Mouse (Mus musculus): ENCODE results near the gene Banf1. TPM values are rescaled to one million over a fixed set of nuclear protein-coding genes. Genes with fewer than 3 reads are reported as not detected.

Gene Banf1
- polyA plus RNA-seq, 1 experiment from 2014 or later, result 440 TPM

DNA sequence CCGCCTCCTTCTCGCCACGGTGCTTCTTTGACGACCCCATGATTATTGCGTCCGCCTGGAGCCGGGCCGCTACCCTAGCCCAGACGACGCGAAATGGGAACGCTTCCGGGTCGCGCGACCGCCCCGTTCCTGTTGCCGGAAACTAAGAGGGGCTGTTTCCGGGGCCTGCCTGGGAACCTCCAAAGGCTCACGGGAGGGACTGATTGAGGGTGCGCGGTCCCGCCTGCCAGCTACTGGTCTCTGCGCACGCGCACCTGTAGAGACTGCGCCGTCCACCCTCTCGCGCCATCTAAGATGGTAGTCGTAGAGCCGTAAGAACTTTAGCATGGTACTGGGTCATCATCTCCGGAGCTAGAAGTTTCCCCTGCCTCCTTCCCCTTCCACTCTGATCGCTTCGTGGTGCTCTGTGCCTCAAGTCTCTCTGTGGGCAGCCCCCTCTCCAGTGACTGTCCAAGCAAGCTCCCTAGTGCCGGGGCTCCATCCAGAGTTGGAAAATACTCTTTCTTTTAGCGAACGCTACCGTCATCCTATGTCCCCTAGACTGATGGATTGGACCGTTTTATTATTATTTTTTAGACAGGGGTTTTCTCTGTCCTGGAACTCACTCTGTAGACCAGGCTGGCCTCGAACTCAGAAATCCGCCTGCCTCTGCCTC lies 21.7 kb upstream of the Banf1 start, which contains the start of gene Sart1:
Gene Sart1 (minus strand): TSS at position 116 of the 655 bp plus-strand sequence.
- peaks cover 24% of the 10 kb centered on the region for H3K4me1 ChIP-seq (ENCODE audit: control insufficient read depth, insufficient read depth, low read length)
- WGBS, result 2% methylated on average over 43 of the region's 43 CpGs
- H3K27me3 ChIP-seq (ENCODE audit: control insufficient read depth, insufficient read depth, low read length), result no peaks in the 10 kb centered on the region
- peak within 1 kb of the TSS; percentile 60; the same call in 1 of the 2 replicates for H3K27ac ChIP-seq (ENCODE audit: low read depth, low read length)
- H3K9ac ChIP-seq (ENCODE audit: low read length), result peak within 1 kb of the TSS; percentile 91
- peak within 1 kb of the TSS; percentile 94 for H3K4me3 ChIP-seq (ENCODE audit: low read depth, low read length)
- peak within 1 kb of the TSS; percentile 92 for H3K4me2 ChIP-seq (ENCODE audit: low read depth)
- peak; percentile 90 for ATAC-seq (ENCODE audit: insufficient read depth, low FRiP score, low TSS enrichment)
- H3K36me3 ChIP-seq (ENCODE audit: control insufficient read depth, insufficient read depth, low read length), result peaks cover 9% of the 10 kb centered on the region
- peak; percentile 95 for DNase-seq (ENCODE audit: low spot score)
- no peaks in the 10 kb centered on the region for H3K9me3 ChIP-seq (ENCODE audit: control insufficient read depth, low read length)

DNA sequence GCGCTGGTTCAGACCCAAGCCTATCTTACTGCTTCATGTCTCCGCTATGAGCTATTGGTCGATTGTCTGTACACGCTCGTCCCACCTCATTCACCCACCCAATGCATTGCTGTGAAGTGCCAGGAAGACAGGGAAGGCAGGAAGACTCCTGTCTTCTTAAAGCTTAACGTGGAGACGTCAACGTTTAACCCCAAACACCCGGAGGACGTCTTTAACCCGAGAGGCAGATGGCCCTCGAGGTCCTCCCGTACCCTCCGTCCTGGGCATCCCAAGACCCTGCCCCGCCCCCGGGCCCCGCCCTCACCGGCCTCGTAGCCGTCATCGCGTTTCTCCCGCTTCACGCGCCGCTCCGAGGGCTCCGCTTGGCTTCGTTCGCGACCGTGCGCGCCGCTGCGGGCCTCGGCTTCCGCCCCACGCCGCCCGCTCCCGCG lies 21.1 kb upstream of the Banf1 start:
- Histone ChIP-seq H3K9ac (ENCODE audit: low read length) (peak overlapping the region; percentile 91), H3K36me3 (ENCODE audit: control insufficient read depth, insufficient read depth, low read length) (peaks cover 13% of the 10 kb centered on the region), H3K4me3 (ENCODE audit: low read depth, low read length) (peak overlapping the region; percentile 94), H3K4me2 (ENCODE audit: low read depth) (peak overlapping the region; percentile 92), H3K27me3 (ENCODE audit: control insufficient read depth, insufficient read depth, low read length) (no peaks in the 10 kb centered on the region), H3K4me1 (ENCODE audit: control insufficient read depth, insufficient read depth, low read length) (peaks cover 24% of the 10 kb centered on the region), H3K27ac (ENCODE audit: low read depth, low read length) (peak overlapping the region; percentile 60; the same call in 1 of the 2 replicates), H3K9me3 (ENCODE audit: control insufficient read depth, low read length) (no peaks in the 10 kb centered on the region)
- under 1% methylated on average over 43 of the region's 43 CpGs for whole genome bisulfite sequencing
- DNase-seq (ENCODE audit: low spot score) (no peak), ATAC-seq (ENCODE audit: insufficient read depth, low FRiP score, low TSS enrichment) (peak; percentile 63; the same call in 1 of the 2 replicates)

DNA sequence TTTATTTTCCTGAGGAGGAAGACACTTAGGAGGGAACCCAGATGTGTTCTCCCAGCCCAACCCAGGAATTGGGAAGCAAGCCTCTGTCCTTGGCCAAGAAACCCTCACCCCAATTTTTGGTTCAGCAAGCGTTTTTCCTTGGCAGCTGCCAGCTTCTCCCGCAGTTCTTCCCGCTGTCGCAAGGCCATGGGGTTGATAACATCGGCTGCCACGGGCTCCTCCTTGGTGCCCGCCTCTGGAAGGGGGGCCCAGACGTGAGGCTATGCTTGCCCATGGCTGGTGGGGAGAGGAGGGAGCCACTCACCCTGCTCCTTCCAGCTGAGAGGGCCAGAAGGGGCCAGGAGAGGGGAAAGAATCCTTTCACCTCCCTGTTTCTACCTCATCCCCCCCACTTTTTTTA lies 17.7 kb upstream of the Banf1 start:
- DNase-seq (ENCODE audit: low spot score) (no peak), ATAC-seq (ENCODE audit: insufficient read depth, low FRiP score, low TSS enrichment) (no peak)
- H3K27ac ChIP-seq (ENCODE audit: low read depth, low read length), result no peak overlapping the region
- no peaks in the 10 kb centered on the region for H3K9me3 ChIP-seq (ENCODE audit: control insufficient read depth, low read length)
- no peak overlapping the region for H3K4me2 ChIP-seq (ENCODE audit: low read depth)
- no peak overlapping the region for H3K9ac ChIP-seq (ENCODE audit: low read length)
- no peak overlapping the region for H3K4me3 ChIP-seq (ENCODE audit: low read depth, low read length)
- WGBS, result 95% methylated on average over 8 of the region's 8 CpGs
- no peaks in the 10 kb centered on the region for H3K27me3 ChIP-seq (ENCODE audit: control insufficient read depth, insufficient read depth, low read length)
- peaks cover 43% of the 10 kb centered on the region for H3K36me3 ChIP-seq (ENCODE audit: control insufficient read depth, insufficient read depth, low read length)
- H3K4me1 ChIP-seq (ENCODE audit: control insufficient read depth, insufficient read depth, low read length), result peaks cover 16% of the 10 kb centered on the region

DNA sequence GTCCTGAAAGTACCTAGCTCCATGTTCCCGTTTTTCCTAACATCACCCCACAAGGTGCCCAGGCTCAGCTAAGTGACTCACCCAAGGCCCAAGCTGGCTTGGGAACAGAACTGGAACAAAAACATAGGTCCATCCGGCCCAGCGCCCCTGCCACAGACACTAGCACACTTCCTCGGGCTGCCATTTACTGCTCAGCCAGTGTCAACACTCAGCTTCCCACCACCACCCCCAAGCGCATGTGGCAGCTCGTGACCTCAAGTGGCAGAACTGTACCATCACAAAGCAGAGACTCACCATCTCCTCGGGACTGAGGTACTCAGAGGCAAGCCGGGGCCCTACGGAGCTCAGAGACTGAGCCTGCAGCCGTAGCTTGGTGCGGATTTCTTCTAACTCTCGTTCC lies 16.4 kb upstream of the Banf1 start:
- no peaks in the 10 kb centered on the region for H3K9me3 ChIP-seq (ENCODE audit: control insufficient read depth, low read length)
- no peak overlapping the region for H3K4me2 ChIP-seq (ENCODE audit: low read depth)
- DNase-seq (ENCODE audit: low spot score) (no peak), ATAC-seq (ENCODE audit: insufficient read depth, low FRiP score, low TSS enrichment) (no peak)
- WGBS, result 95% methylated on average over 12 of the region's 12 CpGs
- H3K9ac ChIP-seq (ENCODE audit: low read length), result no peak overlapping the region
- no peak overlapping the region for H3K4me3 ChIP-seq (ENCODE audit: low read depth, low read length)
- H3K36me3 ChIP-seq (ENCODE audit: control insufficient read depth, insufficient read depth, low read length), result peaks cover 53% of the 10 kb centered on the region
- no peaks in the 10 kb centered on the region for H3K27me3 ChIP-seq (ENCODE audit: control insufficient read depth, insufficient read depth, low read length)
- peaks cover 9% of the 10 kb centered on the region for H3K4me1 ChIP-seq (ENCODE audit: control insufficient read depth, insufficient read depth, low read length)
- no peak overlapping the region for H3K27ac ChIP-seq (ENCODE audit: low read depth, low read length)

DNA sequence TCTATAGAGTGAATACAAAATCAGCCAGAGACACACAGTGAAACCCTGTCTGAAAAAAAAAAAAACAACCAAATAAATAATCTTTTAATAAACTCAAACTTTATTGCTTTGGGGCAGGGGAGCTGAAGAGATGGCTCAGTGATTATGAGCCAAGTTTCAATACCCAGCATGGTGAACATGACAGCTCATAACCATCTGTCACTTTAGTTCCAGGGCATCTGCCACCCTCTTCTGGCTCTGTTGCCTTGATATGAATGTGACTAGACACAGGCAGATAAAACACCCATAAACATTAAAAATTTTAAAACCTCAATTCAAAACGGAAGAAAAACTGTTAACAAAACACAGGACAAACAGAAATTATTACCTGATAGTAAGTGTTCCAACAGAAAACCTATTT lies 10.5 kb upstream of the Banf1 start:
- no peak overlapping the region for H3K27ac ChIP-seq (ENCODE audit: low read depth, low read length)
- H3K9me3 ChIP-seq (ENCODE audit: control insufficient read depth, low read length), result no peaks in the 10 kb centered on the region
- DNase-seq (ENCODE audit: low spot score) (no peak), ATAC-seq (ENCODE audit: insufficient read depth, low FRiP score, low TSS enrichment) (no peak)
- no peak overlapping the region for H3K4me2 ChIP-seq (ENCODE audit: low read depth)
- no peak overlapping the region for H3K9ac ChIP-seq (ENCODE audit: low read length)
- H3K4me1 ChIP-seq (ENCODE audit: control insufficient read depth, insufficient read depth, low read length), result no peaks in the 10 kb centered on the region
- H3K36me3 ChIP-seq (ENCODE audit: control insufficient read depth, insufficient read depth, low read length), result peaks cover 40% of the 10 kb centered on the region
- H3K27me3 ChIP-seq (ENCODE audit: control insufficient read depth, insufficient read depth, low read length), result no peaks in the 10 kb centered on the region
- no peak overlapping the region for H3K4me3 ChIP-seq (ENCODE audit: low read depth, low read length)
- WGBS, result 88% methylated on average over 1 of the region's 1 CpGs

DNA sequence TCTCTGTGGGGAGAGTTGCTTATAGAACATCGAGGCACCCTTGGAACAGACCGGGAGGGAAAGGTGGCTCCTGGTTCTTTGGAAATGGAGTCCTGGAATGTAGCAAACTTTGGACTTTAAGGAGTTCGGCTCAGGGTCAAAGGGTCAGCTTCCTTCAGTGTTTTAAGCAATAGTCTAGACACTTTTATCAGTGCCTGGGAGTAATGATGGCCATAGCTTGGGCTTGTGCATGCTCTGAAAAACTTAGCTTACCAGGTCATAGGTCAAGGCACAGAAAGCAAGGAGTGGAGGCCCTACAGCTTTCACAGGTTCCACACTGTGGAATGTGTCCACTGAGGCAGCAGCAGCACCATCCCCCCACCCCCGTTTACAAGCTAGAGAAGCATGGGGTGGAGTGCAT lies 7.8 kb upstream of the Banf1 start:
- Histone ChIP-seq H3K27me3 (ENCODE audit: control insufficient read depth, insufficient read depth, low read length) (no peaks in the 10 kb centered on the region), H3K27ac (ENCODE audit: low read depth, low read length) (no peak overlapping the region), H3K36me3 (ENCODE audit: control insufficient read depth, insufficient read depth, low read length) (peaks cover 26% of the 10 kb centered on the region), H3K4me2 (ENCODE audit: low read depth) (no peak overlapping the region), H3K4me3 (ENCODE audit: low read depth, low read length) (no peak overlapping the region), H3K4me1 (ENCODE audit: control insufficient read depth, insufficient read depth, low read length) (no peaks in the 10 kb centered on the region), H3K9me3 (ENCODE audit: control insufficient read depth, low read length) (no peaks in the 10 kb centered on the region), H3K9ac (ENCODE audit: low read length) (no peak overlapping the region)
- WGBS, result 79% methylated on average over 4 of the region's 4 CpGs
- ATAC-seq (ENCODE audit: insufficient read depth, low FRiP score, low TSS enrichment), result no peak
- no peak for DNase-seq (ENCODE audit: low spot score)

DNA sequence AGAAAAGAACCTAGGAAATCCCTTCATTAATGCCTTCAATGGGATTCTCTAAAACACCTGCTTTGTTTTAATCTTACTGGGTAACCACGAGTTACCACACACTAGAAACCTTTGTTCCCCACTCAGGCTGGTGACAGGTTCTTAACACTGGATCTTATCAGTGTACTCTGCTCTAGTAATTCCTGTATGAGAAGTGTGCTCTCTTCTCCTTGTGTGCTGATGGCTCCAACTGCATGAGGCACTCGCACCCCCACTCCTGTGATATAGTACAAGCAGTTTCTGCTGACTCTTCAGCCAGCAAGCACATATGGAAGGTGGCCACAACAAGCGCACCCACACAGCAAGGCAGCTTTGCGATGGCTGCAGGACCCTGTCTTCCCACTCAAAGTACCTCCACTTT lies 7.2 kb upstream of the Banf1 start:
- WGBS, result 90% methylated on average over 4 of the region's 4 CpGs
- no peak for ATAC-seq (ENCODE audit: insufficient read depth, low FRiP score, low TSS enrichment)
- H3K36me3 ChIP-seq (ENCODE audit: control insufficient read depth, insufficient read depth, low read length), result peaks cover 21% of the 10 kb centered on the region

DNA sequence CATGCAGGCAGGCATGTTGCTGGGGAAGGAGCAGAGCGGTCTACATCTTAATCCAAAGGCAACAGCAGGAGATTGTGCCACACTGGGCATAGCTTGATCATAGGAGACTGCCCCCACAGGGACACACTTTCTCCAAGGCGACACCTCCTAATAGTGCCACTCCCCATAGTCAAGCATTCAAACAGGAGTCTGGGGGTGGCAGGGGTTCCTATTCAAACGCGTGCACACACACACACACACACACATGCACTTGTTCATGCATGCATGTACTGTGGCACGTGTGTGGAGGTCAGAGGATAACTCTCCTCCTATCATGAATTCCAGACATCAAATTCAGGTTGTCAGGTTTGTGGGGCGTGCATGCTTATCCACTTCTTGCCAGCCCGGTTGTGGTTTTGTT lies 5.8 kb upstream of the Banf1 start:
- Histone ChIP-seq H3K4me2 (ENCODE audit: low read depth) (no peak overlapping the region), H3K4me1 (ENCODE audit: control insufficient read depth, insufficient read depth, low read length) (peaks cover 5% of the 10 kb centered on the region), H3K36me3 (ENCODE audit: control insufficient read depth, insufficient read depth, low read length) (peaks cover 18% of the 10 kb centered on the region), H3K9ac (ENCODE audit: low read length) (no peak overlapping the region), H3K27me3 (ENCODE audit: control insufficient read depth, insufficient read depth, low read length) (no peaks in the 10 kb centered on the region), H3K27ac (ENCODE audit: low read depth, low read length) (no peak overlapping the region), H3K9me3 (ENCODE audit: control insufficient read depth, low read length) (no peaks in the 10 kb centered on the region), H3K4me3 (ENCODE audit: low read depth, low read length) (no peak overlapping the region)
- no peak for DNase-seq (ENCODE audit: low spot score)
- 93% methylated on average over 7 of the region's 7 CpGs for WGBS
- ATAC-seq (ENCODE audit: insufficient read depth, low FRiP score, low TSS enrichment), result no peak

More for the DNA sequence above, 7.2 kb upstream of the Banf1 start:
- no peaks in the 10 kb centered on the region for H3K27me3 ChIP-seq (ENCODE audit: control insufficient read depth, insufficient read depth, low read length)
- no peaks in the 10 kb centered on the region for H3K4me1 ChIP-seq (ENCODE audit: control insufficient read depth, insufficient read depth, low read length)
- H3K9me3 ChIP-seq (ENCODE audit: control insufficient read depth, low read length), result no peaks in the 10 kb centered on the region
- no peak overlapping the region for H3K9ac ChIP-seq (ENCODE audit: low read length)
- no peak overlapping the region for H3K27ac ChIP-seq (ENCODE audit: low read depth, low read length)
- DNase-seq (ENCODE audit: low spot score), result no peak
- no peak overlapping the region for H3K4me3 ChIP-seq (ENCODE audit: low read depth, low read length)
- H3K4me2 ChIP-seq (ENCODE audit: low read depth), result no peak overlapping the region

DNA sequence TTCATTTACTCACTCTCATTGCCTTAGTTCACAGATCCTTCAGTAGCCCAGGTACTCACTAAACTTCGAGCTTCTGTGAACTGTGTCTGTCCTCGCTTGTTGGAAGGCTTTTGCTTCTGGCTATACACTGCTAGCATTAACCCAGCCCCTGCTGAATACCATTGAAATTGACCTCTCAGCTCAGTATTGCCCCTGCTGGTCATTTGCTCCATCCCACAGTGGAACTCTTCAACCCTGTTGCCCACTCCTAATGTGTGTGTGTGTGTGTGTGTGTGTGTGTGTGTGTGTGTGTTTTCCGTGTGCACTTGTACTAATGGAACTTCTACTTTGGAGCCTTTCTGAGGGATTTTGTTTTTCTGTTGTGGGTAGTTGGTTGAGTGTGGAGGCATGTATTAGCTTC lies 4.0 kb upstream of the Banf1 start:
- DNase-seq (ENCODE audit: low spot score), result no peak
- H3K27ac ChIP-seq (ENCODE audit: low read depth, low read length), result no peak overlapping the region
- H3K4me2 ChIP-seq (ENCODE audit: low read depth), result no peak overlapping the region
- peaks cover 18% of the 10 kb centered on the region for H3K36me3 ChIP-seq (ENCODE audit: control insufficient read depth, insufficient read depth, low read length)
- no peaks in the 10 kb centered on the region for H3K27me3 ChIP-seq (ENCODE audit: control insufficient read depth, insufficient read depth, low read length)
- ATAC-seq (ENCODE audit: insufficient read depth, low FRiP score, low TSS enrichment), result no peak
- H3K9ac ChIP-seq (ENCODE audit: low read length), result no peak overlapping the region
- H3K9me3 ChIP-seq (ENCODE audit: control insufficient read depth, low read length), result no peaks in the 10 kb centered on the region
- peaks cover 6% of the 10 kb centered on the region for H3K4me1 ChIP-seq (ENCODE audit: control insufficient read depth, insufficient read depth, low read length)
- 94% methylated on average over 3 of the region's 3 CpGs for whole genome bisulfite sequencing
- H3K4me3 ChIP-seq (ENCODE audit: low read depth, low read length), result no peak overlapping the region

All from neural tube, embryonic 11.5 days (tissue).